Mouse (Mus musculus) splenic B cell, adult 2 months (primary cell): ENCODE data around the gene Ssh2.

Experiments used
- DNase-seq: peaks from one replicate; pipeline ENCODE4 v3.0.0-alpha.2; 2011; ENCODE audit warnings: low read depth, low spot score
- H3K27me3 ChIP-seq: 2 replicates; pipeline ENCODE4 v1.6.1; 2012; ENCODE audit warnings: mild to moderate bottlenecking, low read length, moderate library complexity, mixed read lengths; ENCODE audit not compliant: control insufficient read depth, poor library complexity, insufficient read depth, severe bottlenecking
- H3K36me3 ChIP-seq: 2 replicates; pipeline ENCODE4 v1.6.1; 2012; ENCODE audit warnings: mild to moderate bottlenecking, low read length, moderate library complexity, mixed read lengths; ENCODE audit not compliant: control insufficient read depth, poor library complexity, insufficient read depth, severe bottlenecking

Ssh2 gene

DNA sequence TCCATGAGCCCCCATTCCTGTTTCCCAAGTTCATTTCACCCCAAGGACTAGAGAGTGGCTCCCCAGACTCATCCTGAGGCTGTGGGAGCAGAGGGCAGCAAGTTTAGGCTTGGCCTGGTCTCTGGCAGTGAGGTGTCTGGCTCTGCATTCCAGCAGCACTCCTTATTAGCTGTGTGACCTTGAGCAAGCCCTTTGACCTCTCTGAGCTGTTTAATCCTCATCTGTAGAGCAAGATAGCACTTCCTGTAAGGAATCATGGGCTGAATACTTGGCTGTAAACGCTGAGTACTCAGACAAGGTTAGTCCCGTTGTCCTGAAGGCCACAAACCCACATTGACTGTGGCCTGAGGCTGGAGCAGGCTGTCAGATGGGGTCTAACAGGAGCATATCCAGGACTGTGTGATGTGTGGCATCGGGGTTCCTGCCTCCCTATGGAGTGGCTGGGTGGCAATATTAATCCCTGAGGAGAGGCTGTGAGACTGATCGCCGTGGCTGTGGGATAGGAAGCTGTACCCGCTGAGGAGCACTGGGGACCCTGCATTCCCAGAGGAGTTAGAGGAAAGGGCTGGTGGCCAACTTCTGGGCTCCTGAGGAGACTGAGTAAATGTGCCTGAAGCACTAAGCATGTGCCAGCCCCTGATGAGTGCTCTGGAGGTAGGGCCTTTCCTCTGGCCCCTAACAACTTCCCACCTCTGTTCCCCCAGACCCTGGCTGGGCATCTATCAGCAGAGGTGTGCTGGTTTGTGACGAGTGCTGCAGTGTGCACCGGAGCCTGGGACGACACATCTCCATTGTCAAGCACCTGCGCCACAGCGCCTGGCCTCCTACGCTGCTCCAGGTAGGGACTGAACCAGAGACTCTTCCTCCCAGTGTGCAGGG is 282.4 kb downstream of the Ssh2 start:
- no peak for DNase-seq
- no peaks in the 10 kb centered on the region for H3K27me3 ChIP-seq
- no peaks in the 10 kb centered on the region; the same call in 1 of the 2 replicates for H3K36me3 ChIP-seq

DNA sequence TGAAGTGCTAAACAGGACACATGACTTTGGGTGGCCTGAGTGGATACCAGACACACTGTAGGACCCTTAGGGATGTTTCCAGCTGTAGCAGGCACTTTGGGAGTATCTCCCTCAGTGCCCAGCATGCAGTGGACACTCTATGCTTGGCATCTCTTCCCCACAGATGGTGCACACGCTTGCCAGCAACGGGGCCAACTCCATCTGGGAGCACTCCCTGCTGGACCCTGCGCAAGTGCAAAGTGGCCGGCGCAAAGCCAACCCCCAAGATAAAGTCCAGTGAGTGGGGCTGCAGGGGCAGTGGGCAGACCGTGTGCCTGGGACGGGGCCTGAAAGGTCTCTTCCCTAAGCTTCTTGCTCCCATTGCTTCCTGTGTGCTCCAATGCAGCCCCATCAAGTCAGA is 283.3 kb downstream of the Ssh2 start:
- no peaks in the 10 kb centered on the region; the same call in 1 of the 2 replicates for H3K36me3 ChIP-seq
- no peaks in the 10 kb centered on the region for H3K27me3 ChIP-seq
- DNase-seq, result no peak

GRCm38 (mm10) chr11:77500361-77501325 is 284.6 kb downstream of the Ssh2 start:
- no peak for DNase-seq
- Histone ChIP-seq H3K36me3 (peaks cover 2% of the 10 kb centered on the region), H3K27me3 (no peaks in the 10 kb centered on the region)

DNA sequence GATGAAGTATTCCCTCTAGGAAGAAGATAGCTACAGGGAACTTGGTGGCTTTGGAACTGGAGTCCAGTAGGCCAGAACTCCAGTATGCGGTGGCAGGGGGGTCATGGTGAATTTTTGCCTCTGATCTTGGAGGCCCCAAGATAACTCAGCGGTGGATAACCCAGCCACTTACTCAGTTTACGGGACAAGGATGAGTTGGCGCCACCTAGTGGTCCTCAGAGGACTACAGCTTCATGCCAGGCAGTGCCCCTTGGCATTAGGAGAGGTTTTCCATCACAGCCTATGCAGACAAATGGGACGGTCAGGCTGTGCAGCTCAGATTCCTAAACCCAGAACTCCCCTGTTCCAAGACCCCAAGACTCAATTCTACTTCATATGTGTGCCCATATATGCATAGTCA is 285.3 kb downstream of the Ssh2 start:
- no peaks in the 10 kb centered on the region for H3K27me3 ChIP-seq
- H3K36me3 ChIP-seq, result peaks cover 2% of the 10 kb centered on the region
- peak; percentile 88 for DNase-seq

- Histone ChIP-seq H3K36me3 (peaks cover 2% of the 10 kb centered on the region), H3K27me3 (no peaks in the 10 kb centered on the region)
- no peak for DNase-seq
These were observed 285.9 kb downstream of the Ssh2 start for GRCm38 (mm10) chr11:77501971-77502370.

- peaks cover 2% of the 10 kb centered on the region for H3K36me3 ChIP-seq
- no peak for DNase-seq
- no peaks in the 10 kb centered on the region for H3K27me3 ChIP-seq
These were observed 286.4 kb downstream of the Ssh2 start for GRCm38 (mm10) chr11:77502481-77502880.

DNA sequence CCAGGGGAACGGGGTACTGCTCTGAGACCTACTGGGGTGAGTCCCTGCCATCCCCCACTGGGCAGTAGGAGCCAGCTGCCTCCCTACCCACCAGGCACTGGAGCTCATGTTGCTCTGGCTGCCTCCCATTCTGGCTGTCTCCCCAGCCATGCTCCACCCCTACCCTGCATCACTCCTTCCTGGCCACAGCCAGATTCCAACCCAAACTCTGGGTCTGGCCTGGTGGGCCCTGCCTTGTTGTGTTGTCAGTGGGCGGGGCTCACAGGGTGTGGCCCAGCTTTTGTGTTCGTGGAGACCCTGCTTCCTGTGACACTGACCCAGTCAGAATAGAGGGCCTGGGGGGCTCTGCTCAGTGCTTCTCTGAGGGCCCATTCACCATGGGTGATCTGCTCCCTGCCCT is 287.4 kb downstream of the Ssh2 start:
- peaks cover 2% of the 10 kb centered on the region for H3K36me3 ChIP-seq
- no peaks in the 10 kb centered on the region for H3K27me3 ChIP-seq
- no peak for DNase-seq

DNA sequence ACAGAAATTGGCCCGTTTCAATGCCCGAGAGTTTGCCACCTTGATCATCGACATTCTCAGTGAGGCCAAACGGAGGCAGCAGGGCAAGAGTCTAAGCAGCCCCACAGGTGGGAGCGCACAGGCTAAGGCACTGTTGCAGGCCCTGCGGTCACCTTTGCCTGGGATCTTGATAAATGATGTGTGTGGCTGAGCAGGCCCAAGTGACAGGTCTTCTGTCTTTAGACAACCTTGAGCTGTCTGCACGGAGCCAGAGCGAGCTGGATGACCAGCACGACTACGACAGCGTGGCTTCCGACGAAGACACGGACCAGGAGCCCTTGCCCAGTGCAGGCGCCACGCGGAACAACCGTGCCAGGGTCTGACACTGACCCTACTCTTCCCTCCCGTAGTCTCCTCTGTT is 288.3 kb downstream of the Ssh2 start:
- Histone ChIP-seq H3K27me3 (no peaks in the 10 kb centered on the region), H3K36me3 (peaks cover 2% of the 10 kb centered on the region)
- no peak for DNase-seq

DNA sequence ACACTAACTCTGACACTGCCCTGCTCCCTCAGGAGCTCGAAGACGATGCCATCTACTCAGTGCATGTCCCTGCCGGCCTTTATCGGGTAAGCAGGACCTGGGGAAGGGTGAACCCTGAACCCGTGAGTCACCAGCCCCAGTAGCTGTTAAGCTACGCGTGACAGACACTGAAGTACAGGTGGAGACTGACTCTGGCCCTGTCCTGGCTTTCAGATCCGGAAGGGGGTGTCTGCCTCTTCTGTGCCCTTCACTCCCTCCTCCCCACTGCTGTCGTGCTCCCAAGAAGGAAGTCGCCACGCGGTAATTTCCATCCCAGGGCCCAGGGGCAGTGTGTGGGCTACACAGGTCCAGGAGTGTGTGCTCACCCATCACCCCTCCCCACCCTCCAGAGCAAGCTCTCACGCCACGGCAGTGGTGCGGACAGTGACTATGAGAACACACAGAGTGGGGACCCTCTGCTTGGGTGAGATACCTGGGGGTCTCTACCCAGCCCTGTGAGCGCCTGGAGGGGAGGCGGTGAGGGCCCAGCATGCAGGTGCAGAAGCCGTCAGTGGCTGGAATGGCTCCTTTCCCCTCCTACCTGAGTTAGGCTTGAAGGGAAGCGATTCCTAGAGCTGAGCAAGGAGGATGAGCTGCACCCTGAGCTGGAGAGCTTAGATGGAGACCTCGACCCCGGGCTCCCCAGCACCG is 289.3 kb downstream of the Ssh2 start:
- Histone ChIP-seq H3K27me3 (no peaks in the 10 kb centered on the region), H3K36me3 (peaks cover 2% of the 10 kb centered on the region)
- no peak for DNase-seq

GRCm38 (mm10) chr11:77506273-77506672 is 290.2 kb downstream of the Ssh2 start:
- peaks cover 2% of the 10 kb centered on the region for H3K36me3 ChIP-seq
- no peak for DNase-seq
- no peaks in the 10 kb centered on the region for H3K27me3 ChIP-seq

DNA sequence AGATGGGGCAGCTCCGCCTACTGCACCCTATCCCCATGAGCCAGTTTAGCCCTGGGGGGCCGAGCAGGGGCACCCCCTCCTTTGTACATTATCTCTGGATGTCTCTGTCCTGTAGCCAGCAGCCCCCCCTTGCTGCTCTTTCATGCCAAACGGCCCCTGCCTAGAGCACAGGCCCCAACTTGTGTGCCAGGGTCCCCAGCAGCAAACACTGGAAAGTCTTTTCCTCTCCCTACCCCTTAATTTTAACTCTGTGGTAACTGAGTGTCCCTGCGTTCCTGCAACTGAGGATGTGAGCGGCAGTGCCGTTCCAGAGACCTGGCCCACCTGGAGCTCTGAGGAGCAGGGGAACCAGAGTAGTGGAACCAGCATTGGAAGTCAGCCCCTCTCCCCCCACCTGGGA is 290.9 kb downstream of the Ssh2 start:
- peaks cover 2% of the 10 kb centered on the region for H3K36me3 ChIP-seq
- no peak for DNase-seq

DNA sequence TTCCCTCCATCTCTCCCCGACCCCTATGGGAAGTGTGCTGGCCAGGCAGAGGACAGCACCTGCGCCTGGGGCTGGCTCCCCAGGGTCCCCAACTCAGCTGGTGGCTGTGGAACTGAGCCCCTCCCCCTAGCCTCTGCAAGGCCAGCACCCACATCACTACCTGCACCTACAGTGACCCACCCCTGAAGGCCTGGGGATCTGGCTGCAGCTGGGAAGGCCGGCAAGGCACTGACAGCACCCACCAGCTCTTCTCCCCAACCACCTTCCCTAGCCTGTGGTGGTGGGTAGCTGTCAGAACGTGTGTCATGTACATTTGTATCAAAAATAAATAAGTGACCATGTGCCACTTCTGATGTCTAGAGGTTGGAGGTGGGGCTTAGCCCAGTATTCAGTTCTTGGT is 291.3 kb downstream of the Ssh2 start:
- no peaks in the 10 kb centered on the region for H3K27me3 ChIP-seq
- DNase-seq, result no peak

More for the DNA sequence above, 290.9 kb downstream of the Ssh2 start:
- H3K27me3 ChIP-seq, result no peaks in the 10 kb centered on the region

DNA sequence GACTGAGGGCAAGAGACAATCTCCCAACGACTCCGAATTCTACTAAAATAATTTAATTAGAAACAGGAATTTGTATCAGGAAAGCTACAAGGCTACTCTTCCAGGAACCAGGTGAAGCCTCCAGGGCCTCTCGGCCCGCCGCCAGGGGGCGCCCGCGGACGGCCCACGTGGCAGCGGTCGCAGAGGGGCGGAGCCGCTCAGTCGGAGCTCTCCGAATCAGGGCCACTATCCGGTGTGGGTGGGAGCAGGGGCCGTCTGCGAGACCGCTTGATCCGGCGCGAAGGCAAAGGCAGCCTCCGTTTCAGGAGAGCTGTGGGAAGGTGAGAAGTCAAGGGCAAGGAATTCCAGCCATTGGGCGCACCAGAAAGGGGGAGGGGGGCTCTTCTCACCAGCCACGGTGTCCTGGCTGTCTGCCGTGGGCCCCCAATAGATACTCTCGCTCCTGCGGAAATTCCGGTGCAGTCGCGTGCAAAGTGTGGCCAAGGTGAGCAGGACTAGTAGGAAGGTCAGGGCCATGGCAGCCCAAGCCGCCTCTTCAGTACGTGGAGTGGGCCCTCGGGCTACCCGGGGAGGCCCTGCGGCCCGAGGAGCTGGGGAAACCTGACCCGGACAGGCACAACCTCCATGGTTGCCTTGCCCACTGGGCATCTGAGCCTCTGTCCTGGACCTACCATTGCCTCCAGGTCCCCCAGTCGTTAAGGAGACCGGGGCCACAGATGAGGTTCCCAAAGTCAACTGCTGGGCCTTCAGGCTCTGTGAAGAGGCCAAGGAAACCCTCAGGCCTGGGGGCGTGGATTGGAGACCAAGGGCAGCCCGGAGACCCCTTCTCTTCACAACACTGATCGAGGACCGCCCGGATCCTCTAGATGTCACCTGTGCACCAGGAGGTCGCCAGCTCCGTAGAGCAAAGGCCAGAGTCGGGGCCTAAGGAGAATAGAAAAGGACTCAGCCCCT is 292.3 kb downstream of the Ssh2 start:
- peaks cover 2% of the 10 kb centered on the region for H3K36me3 ChIP-seq
- no peaks in the 10 kb centered on the region for H3K27me3 ChIP-seq
- peak; percentile 89 for DNase-seq

More for the DNA sequence above, 291.3 kb downstream of the Ssh2 start:
- H3K36me3 ChIP-seq, result peaks cover 2% of the 10 kb centered on the region
